Mouse (Mus musculus) testis, adult 2 months (tissue): ENCODE measurements around the gene Sp100. TPM values are rescaled to one million over a fixed set of nuclear protein-coding genes. Genes with fewer than 3 reads are reported as not detected.
"Not testable (repeated sequence)": the region's sequence is repeated elsewhere in the genome, so short reads cannot be mapped to it uniquely, and the experiment has no call there.

Source experiments
- H3K27ac ChIP-seq: fragments of 200-500 bp; 2 replicates; pipeline ENCODE4 v1.5.1; 2012; ENCODE audit warnings: low read depth, low read length; ENCODE audit not compliant: control insufficient read depth, insufficient read depth
- H3K27me3 ChIP-seq: fragments of 200-500 bp; 2 replicates; pipeline ENCODE4 v1.6.1; 2012; ENCODE audit warnings: mild to moderate bottlenecking, low read length, moderate library complexity; ENCODE audit not compliant: control insufficient read depth, insufficient read depth
- H3K36me3 ChIP-seq: fragments of 200-500 bp; 2 replicates; pipeline ENCODE4 v1.6.1; 2012; ENCODE audit warnings: mild to moderate bottlenecking, low read length; ENCODE audit not compliant: control insufficient read depth, insufficient read depth
- H3K4me1 ChIP-seq: fragments of 200-500 bp; 2 replicates; pipeline ENCODE4 v1.6.1; 2012; ENCODE audit warnings: low read length; ENCODE audit not compliant: control insufficient read depth, insufficient read depth
- H3K4me3 ChIP-seq: fragments of 200-500 bp; 2 replicates; pipeline ENCODE4 v1.5.1; 2012; ENCODE audit warnings: low read depth, mild to moderate bottlenecking, low read length, moderate library complexity, mixed read lengths; ENCODE audit not compliant: control insufficient read depth
- CTCF ChIP-seq: fragments of 200-500 bp; IDR thresholded peaks from 2 replicates; pipeline ENCODE4 v1.5.1; 2012; ENCODE audit warnings: low read depth, mild to moderate bottlenecking, inconsistent platforms, low read length, moderate library complexity; ENCODE audit not compliant: control insufficient read depth, insufficient read depth, insufficient replicate concordance
- POLR2A ChIP-seq: fragments of 200-500 bp; IDR thresholded peaks from 2 replicates; pipeline ENCODE4 v1.6.1; 2012; ENCODE audit warnings: low read depth, mild to moderate bottlenecking, inconsistent platforms, low read length, moderate library complexity; ENCODE audit not compliant: control insufficient read depth
- polyA plus RNA-seq: library from polyadenylated mRNA; depleted of rRNA; stranded (reverse); fragments of >200 nt; gene quantifications from 2 replicates; pipeline ENCODE4 v1.2.3, GENCODE M21; 2012

The Sp100 gene
- polyA plus RNA-seq, 1 experiment: 1.1 TPM

- not testable (repeated sequence) for H3K4me3 ChIP-seq, H3K27me3 ChIP-seq, H3K4me1 ChIP-seq, H3K27ac ChIP-seq, H3K36me3 ChIP-seq
These were observed 2.0 kb downstream of the Sp100 start for GRCm38 (mm10) chr1:85651770-85652275.

DNA sequence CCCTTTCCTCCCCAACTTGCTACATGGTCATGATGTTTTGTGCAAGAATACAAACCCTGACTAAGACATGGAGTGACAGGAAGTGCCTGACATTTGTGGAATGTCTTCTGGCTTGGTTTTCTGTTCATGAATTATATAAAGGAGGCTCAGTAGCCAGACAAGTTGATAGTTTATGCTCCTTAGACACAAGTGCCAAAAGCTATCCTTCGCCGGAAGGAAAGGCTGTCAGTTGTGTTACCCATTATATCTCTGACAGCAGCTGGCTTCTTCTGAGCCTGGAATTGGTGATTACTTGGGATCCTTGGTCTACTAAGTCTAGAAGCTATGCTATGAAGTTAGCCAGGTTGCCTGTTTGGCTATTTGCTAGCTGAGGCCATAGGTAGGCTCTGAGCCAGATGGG is 7.4 kb downstream of the Sp100 start:
- not testable (repeated sequence) for H3K27ac ChIP-seq, H3K27me3 ChIP-seq, H3K4me3 ChIP-seq, H3K4me1 ChIP-seq, H3K36me3 ChIP-seq

DNA sequence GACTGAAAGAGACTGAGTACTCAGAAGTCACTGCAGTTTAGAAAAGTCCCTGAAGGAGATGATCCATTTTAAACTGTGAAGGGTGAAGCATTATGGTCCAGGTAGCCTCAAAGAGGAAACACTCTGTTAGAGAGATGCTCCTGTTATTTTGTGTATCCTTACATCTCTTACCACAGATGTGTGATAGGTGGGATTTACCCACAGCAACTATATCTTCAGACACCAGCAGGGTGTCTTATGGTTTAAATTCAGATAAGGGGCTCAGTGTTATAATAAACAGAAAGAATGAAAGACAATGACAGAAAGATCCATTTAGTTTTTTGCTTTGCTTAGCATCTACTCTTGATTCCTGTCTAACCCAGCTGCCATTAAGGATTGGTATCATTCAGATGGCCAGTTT is 14.5 kb downstream of the Sp100 start:
- no peaks in the 10 kb centered on the region for H3K27me3 ChIP-seq
- no peak for TF ChIP-seq CTCF
- no peak for TF ChIP-seq POLR2A
- H3K36me3 ChIP-seq: no peaks in the 10 kb centered on the region
- no peak overlapping the region for H3K27ac ChIP-seq
- no peak overlapping the region for H3K4me3 ChIP-seq
- no peaks in the 10 kb centered on the region for H3K4me1 ChIP-seq

DNA sequence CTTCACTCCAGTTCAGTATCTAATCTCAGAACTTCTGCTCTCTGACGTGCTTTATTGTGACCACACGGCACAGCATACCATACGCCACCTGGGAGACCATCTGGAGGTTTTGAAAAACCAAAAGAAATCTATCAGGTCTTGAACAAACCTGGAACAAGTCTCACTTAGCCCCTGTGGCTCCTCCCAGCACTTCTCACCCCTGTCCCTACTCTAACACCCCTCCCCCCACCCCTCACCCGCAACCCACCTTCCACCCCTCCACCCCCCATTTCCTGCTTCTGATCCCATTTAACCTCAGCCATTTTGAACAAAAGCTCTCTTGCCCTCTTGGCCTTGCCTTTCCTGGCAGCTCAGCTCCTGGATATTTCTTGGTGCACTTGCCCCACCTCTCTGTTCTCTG is 30.4 kb downstream of the Sp100 start:
- TF ChIP-seq POLR2A (no peak), CTCF (no peak)
- Histone ChIP-seq H3K4me1 (no peaks in the 10 kb centered on the region), H3K27me3 (no peaks in the 10 kb centered on the region), H3K36me3 (no peaks in the 10 kb centered on the region), H3K4me3 (no peak overlapping the region), H3K27ac (no peak overlapping the region)

DNA sequence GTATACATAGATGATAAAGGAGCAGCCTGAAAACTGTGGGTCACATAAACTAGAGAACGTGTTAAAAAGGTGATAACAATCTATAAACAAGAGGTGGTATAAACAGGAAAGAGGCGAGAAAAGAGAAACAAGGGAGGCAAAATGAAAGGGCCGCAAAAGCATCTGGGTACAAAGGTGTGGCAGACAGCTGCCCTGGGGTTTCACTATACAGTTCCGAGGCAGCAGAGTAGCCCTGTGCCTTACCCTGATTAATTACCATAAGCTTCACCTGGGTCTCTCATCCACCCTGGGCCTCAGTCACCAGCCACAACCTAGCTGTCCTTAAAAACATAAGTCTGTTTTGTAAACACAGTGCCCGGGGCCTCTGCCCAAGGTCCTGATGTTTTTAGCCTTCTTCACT is 36.9 kb downstream of the Sp100 start:
- H3K27ac ChIP-seq: no peak overlapping the region
- H3K4me1 ChIP-seq: no peaks in the 10 kb centered on the region
- TF ChIP-seq POLR2A (no peak), CTCF (no peak)
- H3K36me3 ChIP-seq: no peaks in the 10 kb centered on the region
- H3K27me3 ChIP-seq: no peaks in the 10 kb centered on the region
- H3K4me3 ChIP-seq: no peak overlapping the region

GRCm38 (mm10) chr1:85687346-85687745 is 37.6 kb downstream of the Sp100 start:
- TF ChIP-seq CTCF (no peak), POLR2A (no peak)
- Histone ChIP-seq H3K36me3 (no peaks in the 10 kb centered on the region), H3K4me3 (no peak overlapping the region), H3K4me1 (no peaks in the 10 kb centered on the region), H3K27ac (no peak overlapping the region), H3K27me3 (no peaks in the 10 kb centered on the region)

DNA sequence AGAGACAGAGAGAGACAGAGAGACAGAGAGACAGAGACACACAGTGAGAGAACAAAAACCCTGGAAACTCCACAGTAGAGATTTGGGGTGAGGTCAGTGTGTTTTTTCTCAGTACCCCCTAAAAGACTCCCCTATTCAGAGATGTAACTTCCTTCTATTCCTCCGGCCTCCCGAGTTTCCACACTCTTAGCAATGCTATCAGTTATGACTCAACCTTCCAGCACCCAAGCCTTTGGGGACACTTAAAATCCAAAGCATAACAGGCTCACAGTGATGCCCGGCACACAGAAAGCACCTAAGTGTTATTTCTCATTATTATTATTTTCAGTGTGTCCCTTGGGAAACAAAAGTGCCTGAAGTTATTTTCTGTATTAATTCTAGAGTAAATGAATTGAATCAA is 40.8 kb downstream of the Sp100 start:
- Histone ChIP-seq H3K4me3 (no peak overlapping the region), H3K27ac (no peak overlapping the region), H3K36me3 (no peaks in the 10 kb centered on the region), H3K4me1 (no peaks in the 10 kb centered on the region), H3K27me3 (no peaks in the 10 kb centered on the region)
- TF ChIP-seq POLR2A: no peak
- no peak for TF ChIP-seq CTCF

DNA sequence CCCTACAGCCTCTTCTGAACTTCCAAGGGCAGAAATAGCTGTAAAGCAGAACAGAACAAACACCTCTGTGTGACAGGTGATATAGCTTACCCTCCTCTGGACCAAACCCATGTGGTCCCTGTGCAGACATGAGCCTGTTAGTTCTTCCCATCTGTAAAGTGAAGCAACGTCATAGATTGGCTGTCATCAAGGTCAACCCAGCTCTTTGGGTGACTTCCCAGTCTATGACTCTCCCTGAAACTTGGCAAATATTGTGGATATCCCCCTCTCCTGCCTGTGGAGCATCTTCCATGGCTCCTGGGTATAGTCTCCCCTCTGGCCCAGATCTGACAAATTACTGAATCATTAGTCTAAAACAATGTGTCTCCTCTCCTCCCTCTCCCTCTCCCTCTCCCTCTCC is 42.5 kb downstream of the Sp100 start:
- H3K36me3 ChIP-seq: no peaks in the 10 kb centered on the region
- no peaks in the 10 kb centered on the region for H3K27me3 ChIP-seq
- H3K4me3 ChIP-seq: no peak overlapping the region
- H3K27ac ChIP-seq: no peak overlapping the region
- TF ChIP-seq CTCF (no peak), POLR2A (no peak)
- no peaks in the 10 kb centered on the region for H3K4me1 ChIP-seq
